Mouse (Mus musculus): Measurements from ENCODE around the gene Carm1. TPM values are rescaled to one million over a fixed set of nuclear protein-coding genes. Genes with fewer than 3 reads are reported as not detected.
"Not testable (repeated sequence)": the region's sequence is repeated elsewhere in the genome, so short reads cannot be mapped to it uniquely, and the experiment has no call there.

The Carm1 gene
- polyA plus RNA-seq, 1 experiment from 2014 or later = 62.4 TPM

- H3K27me3 ChIP-seq (ENCODE audit: control insufficient read depth, insufficient read depth, low read length) = no peaks in the 10 kb centered on the region
- H3K9me3 ChIP-seq (replicated peaks; ENCODE audit: control insufficient read depth, low read length) = no peaks in the 10 kb centered on the region
- ATAC-seq (replicated peaks; ENCODE audit: insufficient number of reproducible peaks, low FRiP score, low TSS enrichment, low read depth) (peak; percentile 93), DNase-seq (ENCODE audit: low spot score) (peak; percentile 97)
- H3K4me2 ChIP-seq (ENCODE audit: low read depth, low read length) = peak within 1 kb of the TSS; percentile 56
- peaks cover 9% of the 10 kb centered on the region for H3K36me3 ChIP-seq (replicated peaks; ENCODE audit: control insufficient read depth, insufficient read depth, low read depth, low read length)
- peak within 1 kb of the TSS; percentile 71 for H3K4me3 ChIP-seq (ENCODE audit: low read depth, low read length)
- H3K27ac ChIP-seq (replicated peaks; ENCODE audit: low read depth, low read length) = peak within 1 kb of the TSS; percentile 86
- H3K4me1 ChIP-seq (ENCODE audit: control insufficient read depth, insufficient read depth, low read length) = peaks cover 4% of the 10 kb centered on the region; the same call in 1 of the 2 replicates
- WGBS = 0% methylated on average over 44 of the region's 44 CpGs
- H3K9ac ChIP-seq (replicated peaks; ENCODE audit: low read length) = peak within 1 kb of the TSS; percentile 75
These were observed 36.7 kb upstream of the Carm1 start, which contains the start of gene Tmed1 for GRCm38 (mm10) chr9:21509772-21510688. TSS of gene Tmed1 (minus strand) at chr9:21510252.

GRCm38 (mm10) chr9:21510689-21511015, 36.0 kb upstream of the Carm1 start:
- peak overlapping the region; percentile 55 for H3K9ac ChIP-seq (replicated peaks; ENCODE audit: low read length)
- H3K4me1 ChIP-seq (ENCODE audit: control insufficient read depth, insufficient read depth, low read length) = peaks cover 4% of the 10 kb centered on the region; the same call in 1 of the 2 replicates
- ATAC-seq (replicated peaks; ENCODE audit: insufficient number of reproducible peaks, low FRiP score, low TSS enrichment, low read depth) (no peak; the same call in 1 of the 2 replicates), DNase-seq (ENCODE audit: low spot score) (no peak)
- no peaks in the 10 kb centered on the region for H3K27me3 ChIP-seq (ENCODE audit: control insufficient read depth, insufficient read depth, low read length)
- H3K9me3 ChIP-seq (replicated peaks; ENCODE audit: control insufficient read depth, low read length) = no peaks in the 10 kb centered on the region
- no peak overlapping the region for H3K27ac ChIP-seq (replicated peaks; ENCODE audit: low read depth, low read length)
- 7% methylated on average over 7 of the region's 7 CpGs for WGBS
- peaks cover 9% of the 10 kb centered on the region for H3K36me3 ChIP-seq (replicated peaks; ENCODE audit: control insufficient read depth, insufficient read depth, low read depth, low read length)
- peak overlapping the region; percentile 71 for H3K4me3 ChIP-seq (ENCODE audit: low read depth, low read length)
- H3K4me2 ChIP-seq (ENCODE audit: low read depth, low read length) = peak overlapping the region; percentile 56

GRCm38 (mm10) chr9:21511052-21511451, 35.6 kb upstream of the Carm1 start:
- no peak overlapping the region for H3K27ac ChIP-seq (replicated peaks; ENCODE audit: low read depth, low read length)
- ATAC-seq (replicated peaks; ENCODE audit: insufficient number of reproducible peaks, low FRiP score, low TSS enrichment, low read depth) (no peak), DNase-seq (ENCODE audit: low spot score) (no peak)
- peaks cover 4% of the 10 kb centered on the region; the same call in 1 of the 2 replicates for H3K4me1 ChIP-seq (ENCODE audit: control insufficient read depth, insufficient read depth, low read length)
- H3K36me3 ChIP-seq (replicated peaks; ENCODE audit: control insufficient read depth, insufficient read depth, low read depth, low read length) = peaks cover 9% of the 10 kb centered on the region; the same call in 1 of the 2 replicates
- H3K4me2 ChIP-seq (ENCODE audit: low read depth, low read length) = peak overlapping the region; percentile 56
- no peaks in the 10 kb centered on the region for H3K9me3 ChIP-seq (replicated peaks; ENCODE audit: control insufficient read depth, low read length)
- H3K9ac ChIP-seq (replicated peaks; ENCODE audit: low read length) = peak overlapping the region; percentile 55
- H3K27me3 ChIP-seq (ENCODE audit: control insufficient read depth, insufficient read depth, low read length) = no peaks in the 10 kb centered on the region
- 80% methylated on average over 9 of the region's 9 CpGs for WGBS
- peak overlapping the region; percentile 71 for H3K4me3 ChIP-seq (ENCODE audit: low read depth, low read length)

- Histone ChIP-seq H3K4me3 (ENCODE audit: low read depth, low read length) (no peak overlapping the region), H3K36me3 (replicated peaks; ENCODE audit: control insufficient read depth, insufficient read depth, low read depth, low read length) (no peaks in the 10 kb centered on the region), H3K9ac (replicated peaks; ENCODE audit: low read length) (no peak overlapping the region), H3K4me2 (ENCODE audit: low read depth, low read length) (no peak overlapping the region), H3K27me3 (ENCODE audit: control insufficient read depth, insufficient read depth, low read length) (no peaks in the 10 kb centered on the region), H3K9me3 (replicated peaks; ENCODE audit: control insufficient read depth, low read length) (no peaks in the 10 kb centered on the region), H3K27ac (replicated peaks; ENCODE audit: low read depth, low read length) (no peak overlapping the region), H3K4me1 (ENCODE audit: control insufficient read depth, insufficient read depth, low read length) (peaks cover 4% of the 10 kb centered on the region; the same call in 1 of the 2 replicates)
- no peak for ATAC-seq (replicated peaks; ENCODE audit: insufficient number of reproducible peaks, low FRiP score, low TSS enrichment, low read depth)
- WGBS = 100% methylated on average over 4 of the region's 4 CpGs
- no peak for DNase-seq (ENCODE audit: low spot score)
These were observed 33.2 kb upstream of the Carm1 start for GRCm38 (mm10) chr9:21513466-21513865.

- Histone ChIP-seq H3K4me1 (ENCODE audit: control insufficient read depth, insufficient read depth, low read length) (no peaks in the 10 kb centered on the region), H3K36me3 (replicated peaks; ENCODE audit: control insufficient read depth, insufficient read depth, low read depth, low read length) (no peaks in the 10 kb centered on the region), H3K4me2 (ENCODE audit: low read depth, low read length) (no peak overlapping the region), H3K27ac (replicated peaks; ENCODE audit: low read depth, low read length) (no peak overlapping the region), H3K9ac (replicated peaks; ENCODE audit: low read length) (no peak overlapping the region), H3K27me3 (ENCODE audit: control insufficient read depth, insufficient read depth, low read length) (no peaks in the 10 kb centered on the region), H3K4me3 (ENCODE audit: low read depth, low read length) (no peak overlapping the region), H3K9me3 (replicated peaks; ENCODE audit: control insufficient read depth, low read length) (no peaks in the 10 kb centered on the region)
- WGBS = 79% methylated on average over 6 of the region's 6 CpGs
- DNase-seq (ENCODE audit: low spot score) = no peak
- ATAC-seq (replicated peaks; ENCODE audit: insufficient number of reproducible peaks, low FRiP score, low TSS enrichment, low read depth) = no peak
These were observed 28.7 kb upstream of the Carm1 start for GRCm38 (mm10) chr9:21517947-21518495.

- not testable (repeated sequence) for H3K27me3 ChIP-seq (ENCODE audit: control insufficient read depth, insufficient read depth, low read length); DNase-seq (ENCODE audit: low spot score); H3K4me1 ChIP-seq (ENCODE audit: control insufficient read depth, insufficient read depth, low read length); H3K9ac ChIP-seq (replicated peaks; ENCODE audit: low read length); H3K36me3 ChIP-seq (replicated peaks; ENCODE audit: control insufficient read depth, insufficient read depth, low read depth, low read length); H3K4me3 ChIP-seq (ENCODE audit: low read depth, low read length); ATAC-seq (replicated peaks; ENCODE audit: insufficient number of reproducible peaks, low FRiP score, low TSS enrichment, low read depth); H3K4me2 ChIP-seq (ENCODE audit: low read depth, low read length); H3K27ac ChIP-seq (replicated peaks; ENCODE audit: low read depth, low read length); H3K9me3 ChIP-seq (replicated peaks; ENCODE audit: control insufficient read depth, low read length)
- whole genome bisulfite sequencing = 87% methylated on average over 6 of the region's 6 CpGs
These were observed 28.0 kb upstream of the Carm1 start for GRCm38 (mm10) chr9:21518690-21519089.

- WGBS = 76% methylated on average over 7 of the region's 7 CpGs
- H3K36me3 ChIP-seq (replicated peaks; ENCODE audit: control insufficient read depth, insufficient read depth, low read depth, low read length) = no peaks in the 10 kb centered on the region
These were observed 21.4 kb upstream of the Carm1 start for GRCm38 (mm10) chr9:21525142-21525936.

More at GRCm38 (mm10) chr9:21525142-21525936, 21.4 kb upstream of the Carm1 start:
- Histone ChIP-seq H3K27me3 (ENCODE audit: control insufficient read depth, insufficient read depth, low read length) (no peaks in the 10 kb centered on the region), H3K27ac (replicated peaks; ENCODE audit: low read depth, low read length) (no peak overlapping the region), H3K9me3 (replicated peaks; ENCODE audit: control insufficient read depth, low read length) (no peaks in the 10 kb centered on the region), H3K9ac (replicated peaks; ENCODE audit: low read length) (no peak overlapping the region), H3K4me1 (ENCODE audit: control insufficient read depth, insufficient read depth, low read length) (no peaks in the 10 kb centered on the region), H3K4me3 (ENCODE audit: low read depth, low read length) (no peak overlapping the region), H3K4me2 (ENCODE audit: low read depth, low read length) (no peak overlapping the region)
- no peak for ATAC-seq (replicated peaks; ENCODE audit: insufficient number of reproducible peaks, low FRiP score, low TSS enrichment, low read depth)
- DNase-seq (ENCODE audit: low spot score) = no peak
